Comparison of ENCODE assay signal across 13 mouse cellular contexts in genomic region chr7:27161744-27162143, GRCm38 (mm10). TPM values are rescaled to one million over a fixed set of nuclear protein-coding genes. Genes with fewer than 3 reads are reported as not detected.
DNase-seq lines count a peak whose midpoint lies in the region; ATAC-seq lines count a peak whose summit lies in the region.
"Had no signal": no experiment of that assay in that cellular context is flagged by ENCODE, and none has a peak within 500 bp of the region (broad histone marks: within the 10 kb centered on the region; RNA-seq: fewer than 3 reads in every experiment).

No protein-coding gene starts in this region.

- no peak for ATAC-seq in forebrain, embryonic 14.5 days
- ATAC-seq in forebrain, embryonic 16.5 days, result no peak
- no peak for ATAC-seq in megakaryocyte progenitor cell, adult 5-6 weeks (replicated peaks; ENCODE audit: poor library complexity)

- peaks cover 38% of the 10 kb centered on the region for H3K4me1 ChIP-seq in forebrain, embryonic 14.5 days (ENCODE audit: control insufficient read depth, insufficient read depth, low read length)
- peaks cover 59% of the 10 kb centered on the region for H3K4me1 ChIP-seq in forebrain, embryonic 16.5 days (replicated peaks; ENCODE audit: control insufficient read depth, insufficient read depth, low read length)

- no peak overlapping the region for H3K4me2 ChIP-seq in forebrain, embryonic 14.5 days (ENCODE audit: low read length)
- no peak overlapping the region for H3K4me2 ChIP-seq in forebrain, embryonic 16.5 days (ENCODE audit: low read length)

- H3K27ac ChIP-seq in forebrain, embryonic 14.5 days (ENCODE audit: low read depth, low read length), result no peak overlapping the region
- H3K27ac ChIP-seq in forebrain, embryonic 16.5 days (ENCODE audit: low read length), result no peak overlapping the region

- peaks cover 70% of the 10 kb centered on the region for H3K36me3 ChIP-seq in forebrain, embryonic 14.5 days (ENCODE audit: control insufficient read depth, insufficient read depth, low read length)
- peaks cover 25% of the 10 kb centered on the region for H3K36me3 ChIP-seq in forebrain, embryonic 16.5 days (ENCODE audit: control insufficient read depth, insufficient read depth)

- H3K4me3 ChIP-seq in forebrain, embryonic 14.5 days (ENCODE audit: low read depth, low read length), result no peak overlapping the region
- no peak overlapping the region for H3K4me3 ChIP-seq in forebrain, embryonic 16.5 days (replicated peaks; ENCODE audit: low read length)

- no peaks in the 10 kb centered on the region for H3K27me3 ChIP-seq in forebrain, embryonic 14.5 days (replicated peaks; ENCODE audit: control insufficient read depth, insufficient read depth, low read length)
- H3K27me3 ChIP-seq in forebrain, embryonic 16.5 days (replicated peaks; ENCODE audit: control insufficient read depth, insufficient read depth, low read length), result no peaks in the 10 kb centered on the region

- no peak for DNase-seq in forebrain, embryonic 14.5 days (ENCODE audit: low spot score)
- peak; percentile 44 for DNase-seq in kidney, adult 9 months
- DNase-seq in kidney, postnatal 10 days, result no peak
- peak; percentile 44 for DNase-seq in 3134 (ENCODE audit: extremely low read depth, insufficient read length, low spot score)
- DNase-seq in MN1 (ENCODE audit: low spot score), result peak; percentile 71
- DNase-seq in spleen, postnatal 10 days (ENCODE audit: low spot score in 2 of 2), result no peak

- 90% methylated on average over 4 of the region's 4 CpGs for WGBS in forebrain, embryonic 14.5 days
- 93% methylated on average over 4 of the region's 4 CpGs for WGBS in forebrain, embryonic 16.5 days

- 0 out of 2 replicates have a peak overlapping the region, but pooled peaks have one; percentile 17 for H3K9ac ChIP-seq in forebrain, embryonic 14.5 days (ENCODE audit: low read length)
- H3K9ac ChIP-seq in forebrain, embryonic 16.5 days (replicated peaks; ENCODE audit: low read depth, low read length), result no peak overlapping the region

- no peaks in the 10 kb centered on the region for H3K9me3 ChIP-seq in forebrain, embryonic 14.5 days (replicated peaks; ENCODE audit: control insufficient read depth, low read length)
- no peaks in the 10 kb centered on the region for H3K9me3 ChIP-seq in forebrain, embryonic 16.5 days (ENCODE audit: control insufficient read depth, low read length)

RNA-seq across cellular contexts. Expression of gene Egln2, which starts 4.9 kb away (rescaled TPM):
- polyA plus RNA-seq in forebrain, embryonic 14.5 days (2014; fragmentation: Nextera tagmentation; extraction: Ambion mirVana), result 42.2 and 54.2 TPM in 2 replicates
- 93.4 and 100 TPM in 2 replicates for polyA plus RNA-seq in forebrain, embryonic 16.5 days (2015; fragmentation: Nextera tagmentation; extraction: Ambion mirVana)
- 7.8 and 7.9 TPM in 2 replicates for total RNA-seq in megakaryocyte progenitor cell, adult 5-6 weeks (2015)
- total RNA-seq in megakaryocyte progenitor cell, adult 5-6 weeks (2017), result 26.2 and 26.3 TPM in 2 replicates

RNA-seq across cellular contexts. Expression of gene Cyp2t4, which starts 8.2 kb away (rescaled TPM):
- polyA plus RNA-seq in forebrain, embryonic 14.5 days (2014; fragmentation: Nextera tagmentation; extraction: Ambion mirVana), result 0.28 TPM in 1 of 2 replicates, not detected in the other
- 0.33 TPM in 1 of 2 replicates, not detected in the other for polyA plus RNA-seq in forebrain, embryonic 16.5 days (2015; fragmentation: Nextera tagmentation; extraction: Ambion mirVana)
- not detected in 2 replicates for total RNA-seq in megakaryocyte progenitor cell, adult 5-6 weeks (2015)
- not detected in 2 replicates for total RNA-seq in megakaryocyte progenitor cell, adult 5-6 weeks (2017)
- total RNA-seq: left cerebral cortex, postnatal 25 days; megakaryocyte, adult 5-6 weeks had no signal
- polyA plus RNA-seq: heart, postnatal 0 days; liver, embryonic 16.5 days had no signal

RNA-seq across cellular contexts. Expression of gene Rab4b, which starts 17.0 kb away (rescaled TPM):
- polyA plus RNA-seq in forebrain, embryonic 14.5 days (2014; fragmentation: Nextera tagmentation; extraction: Ambion mirVana), result 69.8 and 75.8 TPM in 2 replicates
- 80.8 and 88.3 TPM in 2 replicates for polyA plus RNA-seq in forebrain, embryonic 16.5 days (2015; fragmentation: Nextera tagmentation; extraction: Ambion mirVana)
- 43.2 and 43.5 TPM in 2 replicates for total RNA-seq in megakaryocyte progenitor cell, adult 5-6 weeks (2015)
- 8.5 and 9.8 TPM in 2 replicates for total RNA-seq in megakaryocyte progenitor cell, adult 5-6 weeks (2017)

RNA-seq across cellular contexts. Expression of gene Gm21983, which starts 19.1 kb away (rescaled TPM):
- not detected in 2 replicates for polyA plus RNA-seq in forebrain, embryonic 14.5 days (2014; fragmentation: Nextera tagmentation; extraction: Ambion mirVana)
- polyA plus RNA-seq in forebrain, embryonic 16.5 days (2015; fragmentation: Nextera tagmentation; extraction: Ambion mirVana), result 0.78 TPM in 1 of 2 replicates, not detected in the other
- not detected in 2 replicates for total RNA-seq in megakaryocyte progenitor cell, adult 5-6 weeks (2015)
- not detected in 2 replicates for total RNA-seq in megakaryocyte progenitor cell, adult 5-6 weeks (2017)
- total RNA-seq: left cerebral cortex, postnatal 25 days; megakaryocyte, adult 5-6 weeks had no signal
- polyA plus RNA-seq: heart, postnatal 0 days; liver, embryonic 16.5 days; neural tube, embryonic 14.5 days had no signal

RNA-seq across cellular contexts. Expression of gene Mia, which starts 19.2 kb away (rescaled TPM):
- 11.9 and 15.6 TPM in 2 replicates for polyA plus RNA-seq in forebrain, embryonic 14.5 days (2014; fragmentation: Nextera tagmentation; extraction: Ambion mirVana)
- 8.3 and 10.4 TPM in 2 replicates for polyA plus RNA-seq in forebrain, embryonic 16.5 days (2015; fragmentation: Nextera tagmentation; extraction: Ambion mirVana)
- 0.24 TPM in 1 of 2 replicates, not detected in the other for total RNA-seq in megakaryocyte progenitor cell, adult 5-6 weeks (2015)
- total RNA-seq in megakaryocyte progenitor cell, adult 5-6 weeks (2017), result not detected in 2 replicates
- total RNA-seq: megakaryocyte, adult 5-6 weeks had no signal

Comparison
In these comparisons a context has a peak if more than half of its experiments do, and no peak if none do; other contexts are left out.
1. DNase-seq: peak in kidney, adult 9 months (single experiment), 3134 (single experiment) and MN1 (single experiment); none in forebrain, embryonic 14.5 days (single experiment), kidney, postnatal 10 days (single experiment) and spleen, postnatal 10 days (0 of 2).